Mouse (Mus musculus): ENCODE data around the gene Prl4a1. TPM values are rescaled to one million over a fixed set of nuclear protein-coding genes. Genes with fewer than 3 reads are reported as not detected.

Prl4a1 gene
- total RNA-seq (2023): not detected

DNA sequence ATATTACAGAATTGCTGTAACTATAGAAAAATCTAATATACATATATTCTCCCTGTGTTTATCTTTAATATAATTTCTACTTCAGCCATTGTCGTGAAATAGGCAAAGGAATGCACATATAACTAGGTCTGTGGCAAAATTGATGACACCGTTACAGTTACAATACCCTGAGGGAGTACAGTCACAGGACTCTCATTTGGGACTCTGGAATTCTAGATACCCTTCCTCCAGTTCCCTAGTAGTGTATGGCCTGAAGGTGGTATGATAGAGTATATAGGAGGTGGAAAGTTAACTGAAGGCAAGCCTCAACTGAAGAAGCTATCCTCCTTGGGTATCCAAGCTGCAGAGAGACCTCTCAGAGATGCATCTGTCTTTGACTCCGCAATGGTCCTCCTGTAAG lies at the start of gene Prl4a1:
TSS of gene Prl4a1 (plus strand) at position 301 of the 400 bp plus-strand sequence.

Other genes with a start within 250 kb of the Prl4a1 start
- not detected for gene Prl7c1, start 235.4 kb upstream of the Prl4a1 start, total RNA-seq (2023)
- not detected for gene Prl2a1, start 214.6 kb upstream of the Prl4a1 start, total RNA-seq (2023)
- gene Prl2c1, start 166.9 kb upstream of the Prl4a1 start, total RNA-seq (2023): not detected
- not detected for gene Prl5a1, start 126.3 kb downstream of the Prl4a1 start, total RNA-seq (2023)
- 326 TPM for gene Gm11361, start 241.3 kb downstream of the Prl4a1 start, total RNA-seq (2023)

Measured in CD4-positive naive resting alpha-beta T cell, adult 57 days (primary cell).